Mouse (Mus musculus) small intestine, adult 10 weeks (tissue): ENCODE measurements around the gene Bmp3. TPM values are rescaled to one million over a fixed set of nuclear protein-coding genes. Genes with fewer than 3 reads are reported as not detected.

Experiments used
- polyA plus RNA-seq: library from polyadenylated mRNA; stranded (reverse); fragments of 350-450 nt; fragmentation: Illumina TruSeq; extraction: RNeasy Lipid Tissue Mini Kit (QIAGEN cat#74804); gene quantifications from one replicate; pipeline ENCODE4 v1.2.3, GENCODE M21; 2014; ENCODE audit warnings: low replicate concordance

The Bmp3 gene
- 16.6 TPM for polyA plus RNA-seq

DNA sequence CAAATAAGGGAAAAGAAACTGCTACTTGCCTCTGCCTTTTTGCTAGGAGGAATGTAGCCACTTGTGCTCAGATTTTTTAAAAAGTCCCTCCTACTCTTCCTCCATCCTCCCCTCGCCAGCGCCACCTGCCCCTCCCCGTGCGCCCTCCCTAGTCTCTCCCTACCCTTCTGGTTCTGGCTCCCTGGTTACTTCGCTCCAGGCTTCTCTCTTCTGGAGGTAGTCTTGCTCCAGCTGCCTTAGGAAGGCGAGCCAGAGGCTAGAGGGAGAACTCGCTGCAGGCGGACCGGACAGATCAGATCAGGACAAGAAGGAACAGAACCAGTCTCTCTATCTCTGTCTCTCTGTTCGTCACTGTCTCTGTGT is at the start of gene Bmp3:
TSS of gene Bmp3 (plus strand) at position 152 of the 363 bp plus-strand sequence.

Other genes with a start within 250 kb of the Bmp3 start
- gene Prkg2, start 182.9 kb downstream of the Bmp3 start, polyA plus RNA-seq = 147 TPM